Mouse (Mus musculus): ENCODE measurements at regions not wholly inside any gene's neighbourhood (a gene's known extent, or its start where the extent isn't known, plus 50 kb on each side); places are given as distances from the start of the nearest gene placed in this dataset.
"Not testable (repeated sequence)": the region's sequence is repeated elsewhere in the genome, so short reads cannot be mapped to it uniquely, and the experiment has no call there.

DNA sequence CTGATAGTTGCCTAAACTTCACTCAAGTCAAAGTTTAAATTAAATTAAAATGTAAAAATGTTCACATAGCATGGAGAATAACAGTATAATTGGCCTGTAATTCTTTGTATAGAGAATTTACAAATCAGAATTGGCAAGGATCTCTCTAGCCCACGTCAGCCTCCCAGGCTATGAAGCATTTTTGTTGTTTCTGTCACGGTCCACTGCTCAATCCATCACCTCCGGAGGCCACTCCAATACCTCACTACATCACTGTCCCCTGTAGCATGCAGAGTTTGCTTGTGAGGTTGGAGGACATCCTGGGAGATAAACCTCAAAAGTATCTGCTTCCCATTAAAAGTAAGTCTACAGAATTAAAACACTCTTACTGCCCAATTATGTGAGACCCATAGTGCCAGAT, 87.6 kb upstream of the Gm12728 start:
- intact Hi-C loops (cut with DNase I): no loop called here
- DNase-seq: no peak

DNA sequence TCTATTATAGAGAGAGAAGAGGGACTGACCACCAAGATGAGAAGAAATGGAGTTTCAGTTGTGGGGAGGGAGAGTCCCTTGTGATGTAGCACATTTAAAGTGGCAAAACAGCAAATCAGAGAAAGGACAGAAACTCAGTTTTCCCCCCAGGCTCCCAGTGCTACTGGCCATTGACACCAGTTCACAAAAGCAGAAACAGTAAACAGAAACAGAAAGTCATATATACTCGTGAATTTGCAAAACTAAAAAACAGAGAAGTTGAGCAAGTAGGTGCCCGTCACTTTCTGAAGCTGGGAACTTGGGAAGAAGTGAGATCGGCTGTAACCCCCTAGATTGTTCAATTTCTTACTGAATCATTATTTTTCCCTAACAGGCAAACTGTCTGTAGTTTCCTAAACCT, 86.3 kb upstream of the Gm12728 start:
- no peak for DNase-seq
- intact Hi-C loops (cut with DNase I): no loop called here

DNA sequence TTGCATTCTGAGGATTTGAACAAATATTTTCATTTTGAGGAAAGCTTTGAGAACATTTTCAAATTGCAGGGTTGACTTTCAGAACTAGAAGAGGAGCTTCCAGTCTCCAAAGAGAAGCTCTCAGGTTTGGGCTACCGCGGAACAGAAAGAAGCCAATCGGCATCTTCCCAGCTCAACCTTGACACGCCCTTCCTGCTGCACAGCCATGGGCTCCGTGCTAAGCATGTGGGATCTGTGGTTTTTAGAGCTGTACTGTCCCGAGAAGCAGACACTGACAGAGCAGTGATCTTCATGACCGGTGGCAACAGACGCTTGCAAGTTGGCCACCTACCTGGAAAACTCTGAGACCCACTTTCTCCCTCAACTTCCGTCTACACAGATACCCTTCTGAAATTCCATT, 85.4 kb upstream of the Gm12728 start:
- intact Hi-C loops (cut with DNase I): no loop called here

DNA sequence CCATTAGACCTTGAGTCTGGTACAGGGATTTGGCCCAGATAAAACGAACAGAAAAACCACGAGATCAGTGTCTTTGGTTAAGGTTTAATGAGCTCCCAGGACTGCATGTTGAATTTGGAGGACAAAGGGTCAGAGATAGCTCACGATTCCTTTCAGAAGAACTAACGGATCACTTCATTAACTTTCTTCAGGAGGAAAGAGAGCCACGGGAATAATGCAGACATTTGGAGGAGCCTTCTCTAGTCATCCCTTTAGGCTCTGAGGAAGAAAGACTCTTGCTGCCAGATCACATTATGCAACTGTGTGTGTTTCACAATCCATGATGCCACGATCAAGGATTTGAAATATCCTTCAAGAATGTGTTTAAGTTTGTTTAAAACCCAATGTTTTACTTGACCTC, 83.7 kb upstream of the Gm12728 start:
- DNase-seq: no peak
- intact Hi-C loops (cut with DNase I): no loop called here

More for the DNA sequence above, 85.4 kb upstream of the Gm12728 start:
- no peak for DNase-seq

DNA sequence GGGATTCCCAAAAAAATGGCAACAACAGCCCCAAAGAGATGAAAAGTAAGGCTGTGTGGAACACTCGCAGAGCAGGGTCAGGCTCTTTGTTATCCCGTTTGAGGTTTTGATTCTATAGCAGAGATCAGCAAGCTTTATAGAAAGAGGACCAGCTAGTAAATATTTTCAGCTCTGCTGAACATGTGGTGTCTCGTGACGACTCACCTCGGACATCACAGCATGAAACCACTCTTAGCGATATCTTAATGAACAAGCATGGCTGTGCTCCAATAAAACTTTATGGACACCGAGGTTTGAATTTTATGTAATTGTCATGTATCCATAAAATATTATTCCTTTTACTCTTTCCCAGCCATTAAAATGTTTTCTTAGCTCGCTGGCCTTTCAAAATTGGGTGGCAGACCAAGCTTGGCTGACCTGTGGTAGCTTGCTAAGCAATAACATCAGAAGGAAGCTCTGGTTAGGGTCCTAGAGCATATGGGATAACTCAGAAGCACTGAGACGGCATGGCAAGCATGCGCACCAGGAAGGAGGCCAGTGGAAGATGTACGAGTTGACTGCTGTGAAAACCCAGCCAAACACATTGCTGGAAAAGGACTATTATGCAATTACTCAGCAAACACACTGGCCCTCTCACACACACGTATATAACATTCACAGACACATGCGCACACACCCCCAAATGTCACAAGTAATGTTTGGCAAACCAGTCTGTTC, 81.4 kb upstream of the Gm12728 start:
- no peak for DNase-seq
- intact Hi-C loops (cut with DNase I): no loop called here

DNA sequence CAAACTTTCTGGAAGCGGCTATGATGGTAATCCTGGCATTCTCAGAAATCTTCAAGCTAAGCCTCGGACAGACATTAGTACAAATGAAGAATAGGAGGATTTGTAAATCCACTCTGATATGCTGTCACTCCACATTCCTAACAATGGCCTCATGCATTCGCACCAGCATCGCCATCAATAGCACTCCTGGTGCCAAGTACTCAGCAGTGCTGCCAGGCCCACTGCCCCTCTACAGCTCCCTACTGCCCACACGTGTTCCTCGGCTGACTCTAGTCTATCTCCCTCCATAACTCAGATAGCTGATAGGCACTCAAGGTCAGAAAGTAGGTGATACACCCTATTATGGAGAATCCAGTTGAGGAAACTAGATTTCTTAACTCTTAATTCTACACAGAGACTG, 75.7 kb upstream of the Gm12728 start:
- DNase-seq: no peak
- intact Hi-C loops (cut with DNase I): no loop called here

DNA sequence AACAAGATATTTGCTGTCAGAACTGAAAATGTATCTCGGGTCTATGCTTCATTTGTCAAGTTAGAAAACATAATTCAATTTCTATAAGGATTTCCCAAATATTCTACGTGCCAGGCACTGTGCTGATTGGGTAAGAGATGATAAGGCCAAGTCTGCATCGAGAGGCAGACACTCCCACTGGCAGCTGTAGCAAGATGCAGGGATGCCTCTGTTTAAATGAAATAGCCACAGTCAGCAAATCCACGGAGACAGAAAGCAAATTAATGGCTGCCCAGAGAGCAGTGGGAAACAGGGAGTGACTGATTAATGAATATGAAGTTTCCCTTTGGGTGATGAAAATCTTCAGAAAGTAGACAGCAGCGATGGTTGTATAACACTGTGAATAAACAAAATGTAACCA, 71.6 kb upstream of the Gm12728 start:
- intact Hi-C loops (cut with DNase I): no loop called here
- no peak for DNase-seq

DNA sequence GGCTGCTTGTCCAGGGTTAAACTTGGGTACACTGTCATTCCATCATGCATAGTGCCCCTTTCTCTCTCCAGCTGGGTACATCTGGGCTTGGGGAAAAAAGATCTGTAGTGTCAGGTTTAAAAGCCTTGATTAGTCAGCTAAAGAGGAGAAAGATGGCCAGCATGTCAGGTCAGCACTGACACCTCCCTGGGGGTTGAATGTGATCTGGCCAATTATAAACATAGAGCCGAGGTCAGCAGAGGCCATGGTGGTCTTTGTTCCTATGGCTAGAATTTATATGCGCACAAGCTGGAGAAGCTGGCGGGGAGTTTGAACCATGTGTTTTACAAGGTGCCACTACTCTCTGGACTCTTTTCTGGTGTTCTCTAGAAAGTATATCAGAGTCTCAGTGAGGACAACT, 61.0 kb upstream of the Gm12728 start:
- no peak for DNase-seq
- intact Hi-C loops (cut with DNase I): no loop called here

DNA sequence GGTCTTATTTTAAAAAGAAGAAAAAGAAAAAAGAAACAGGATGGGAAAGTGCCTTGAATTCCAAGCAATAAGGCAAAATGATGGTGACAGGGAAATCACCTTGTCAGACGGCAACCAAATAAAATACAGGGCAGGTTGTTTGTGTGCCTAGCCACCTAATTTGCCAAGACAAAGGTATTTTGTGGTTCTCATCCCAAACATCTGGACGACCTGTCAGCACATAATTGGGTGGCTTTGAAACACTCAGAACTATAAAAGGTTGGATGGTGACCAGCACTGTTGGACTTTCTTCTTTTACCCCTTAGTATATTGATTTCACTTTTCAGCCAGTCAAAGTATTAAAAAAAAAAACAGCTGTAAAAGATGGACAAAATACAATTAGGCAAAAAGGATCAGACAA, 58.8 kb upstream of the Gm12728 start:
- DNase-seq: no peak
- intact Hi-C loops (cut with DNase I): no loop called here

DNA sequence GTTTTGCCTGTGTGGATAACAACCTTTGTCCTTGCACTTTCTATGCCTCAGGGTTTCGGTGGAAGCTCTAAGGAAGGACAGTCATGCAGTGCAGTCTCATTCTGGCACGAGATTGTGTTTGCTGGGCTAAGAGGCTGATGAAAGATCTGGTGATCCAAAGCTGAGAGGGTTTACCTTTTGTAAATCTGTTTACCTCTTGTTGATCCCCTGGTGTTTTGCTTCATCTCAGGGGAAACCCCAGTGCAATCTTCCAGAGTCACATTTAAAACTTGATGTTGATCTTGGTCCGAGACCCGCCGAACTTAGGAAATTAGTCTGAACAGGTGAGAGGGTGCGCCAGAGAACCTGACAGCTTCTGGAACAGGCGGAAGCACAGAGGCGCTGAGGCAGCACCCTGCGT, 54.6 kb upstream of the Gm12728 start:
- DNase-seq; intact Hi-C loops (cut with DNase I): not testable (repeated sequence)
